Mouse (Mus musculus) neutrophil, adult 5-6 weeks (primary cell): ENCODE measurements around the gene Csad. TPM values are rescaled to one million over a fixed set of nuclear protein-coding genes. Genes with fewer than 3 reads are reported as not detected.
"Not testable (repeated sequence)": the region's sequence is repeated elsewhere in the genome, so short reads cannot be mapped to it uniquely, and the experiment has no call there.

Source experiments
- ATAC-seq: fragments of 151-379, 151-347 bp; 2 replicates; pipeline ENCODE4 v1.8.0; 2017; ENCODE audit warnings: mild to moderate bottlenecking, moderate TSS enrichment; ENCODE audit not compliant: insufficient number of reproducible peaks, poor library complexity, low FRiP score, severe bottlenecking; ENCODE audit errors: extremely low read depth
- total RNA-seq: library from RNA; stranded (forward); fragments of 200-1000 nt; gene quantifications from 2 replicates; pipeline ENCODE4 v1.2.3, GENCODE M21; 2017

Gene Csad
- total RNA-seq, 1 experiment from 2014 or later: 47.6 TPM

GRCm38 (mm10) chr15:102177417-102177816, 27.1 kb downstream of the Csad start:
- ATAC-seq: no peak

GRCm38 (mm10) chr15:102176571-102177316, 27.8 kb downstream of the Csad start:
- ATAC-seq: no peak

- ATAC-seq: no peak
These were observed 28.7 kb downstream of the Csad start for GRCm38 (mm10) chr15:102175736-102176319.

GRCm38 (mm10) chr15:102173581-102173980, 30.9 kb downstream of the Csad start:
- no peak for ATAC-seq

- ATAC-seq: no peak
These were observed 35.5 kb downstream of the Csad start for GRCm38 (mm10) chr15:102169064-102169463.

GRCm38 (mm10) chr15:102167620-102168021, 36.9 kb downstream of the Csad start:
- ATAC-seq: no peak

- no peak for ATAC-seq
These were observed 38.9 kb downstream of the Csad start for GRCm38 (mm10) chr15:102165468-102166100.

- no peak for ATAC-seq
These were observed 40.4 kb downstream of the Csad start for GRCm38 (mm10) chr15:102163900-102164693.

- ATAC-seq: no peak
These were observed 44.0 kb downstream of the Csad start for GRCm38 (mm10) chr15:102160415-102161060.

GRCm38 (mm10) chr15:102156836-102157235, 47.7 kb downstream of the Csad start:
- ATAC-seq: no peak

- not testable (repeated sequence) for ATAC-seq
These were observed 49.5 kb downstream of the Csad start for GRCm38 (mm10) chr15:102155006-102155405.

GRCm38 (mm10) chr15:102152646-102153045, 51.9 kb downstream of the Csad start:
- no peak for ATAC-seq

GRCm38 (mm10) chr15:102150301-102151135, 54.0 kb downstream of the Csad start, which contains the start of gene Soat2:
TSS of gene Soat2 (plus strand) at chr15:102150526.
- peak; percentile 87 for ATAC-seq

- no peak for ATAC-seq
These were observed 55.0 kb downstream of the Csad start for GRCm38 (mm10) chr15:102149561-102149960.

GRCm38 (mm10) chr15:102147674-102148402, 56.7 kb downstream of the Csad start:
- no peak for ATAC-seq

- peak; percentile 34; the same call in 1 of the 2 replicates for ATAC-seq
These were observed 57.6 kb downstream of the Csad start for GRCm38 (mm10) chr15:102146882-102147281.

- ATAC-seq: no peak
These were observed 58.4 kb downstream of the Csad start for GRCm38 (mm10) chr15:102146089-102146488.
